Mouse (Mus musculus) brain, adult 2 months (tissue): ENCODE measurements around the gene Sh3kbp1.

ENCODE experiments used
- DNase-seq: peaks from one replicate; pipeline ENCODE4 v3.0.0; 2011; ENCODE audit warnings: low read depth, low spot score

Sh3kbp1 gene

DNA sequence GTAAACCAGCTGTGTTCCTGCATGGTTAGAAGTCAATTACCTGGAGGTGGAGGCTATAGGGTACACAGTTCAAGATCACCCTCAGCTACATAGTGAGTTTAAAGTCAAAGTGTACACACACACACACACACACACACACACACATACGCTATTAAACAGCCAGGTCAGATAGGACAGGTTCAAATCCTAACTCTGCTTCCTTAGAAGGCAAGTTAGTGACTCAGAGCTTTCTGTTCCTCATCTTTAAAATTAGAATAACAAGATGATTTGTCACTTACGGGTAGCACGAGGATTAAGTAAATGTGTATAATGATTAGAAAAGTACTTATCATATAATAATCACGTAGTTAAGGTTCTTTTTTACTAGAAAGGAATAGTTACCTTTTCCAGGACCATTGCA, 208.2 kb downstream of the Sh3kbp1 start:
- no peak for DNase-seq

DNA sequence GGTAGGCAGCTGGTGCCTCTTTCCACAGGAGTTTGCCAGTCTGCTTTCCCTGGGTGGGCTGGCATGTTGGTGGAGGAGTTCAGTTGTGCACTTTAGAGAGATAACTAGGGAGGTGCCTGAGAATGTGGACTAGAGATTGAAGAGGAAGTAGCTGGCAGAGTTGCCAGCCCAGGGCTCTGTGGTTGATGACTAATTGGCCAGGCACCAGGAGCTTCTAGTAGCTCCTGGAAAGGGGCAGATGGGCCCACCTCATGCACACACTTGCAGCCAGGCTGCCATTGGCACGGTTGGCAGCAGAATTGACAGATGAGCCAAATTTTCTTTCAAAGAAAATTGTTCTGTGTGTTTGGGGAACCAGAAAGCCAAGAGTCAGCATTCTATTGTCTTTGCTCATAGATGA, 210.3 kb downstream of the Sh3kbp1 start:
- peak; percentile 84 for DNase-seq

DNA sequence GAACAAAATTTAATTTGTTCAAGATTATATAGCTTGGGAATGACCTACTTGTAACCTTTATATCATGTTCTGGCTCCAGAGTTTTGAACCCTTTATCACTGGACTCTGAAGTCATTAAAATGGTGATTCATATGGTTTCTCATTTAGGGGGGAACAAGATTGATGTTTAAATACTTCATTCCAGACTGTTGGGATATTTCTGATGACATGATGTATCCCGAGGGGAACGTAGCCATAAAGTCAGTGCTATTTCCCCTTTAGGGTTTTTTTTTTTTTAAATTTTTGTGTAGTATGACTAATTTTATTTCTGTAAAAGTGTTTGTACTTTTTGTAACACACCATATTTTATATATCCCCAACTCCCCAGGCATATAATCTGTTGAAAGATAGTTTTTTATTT, 212.7 kb downstream of the Sh3kbp1 start:
- DNase-seq, result no peak

DNA sequence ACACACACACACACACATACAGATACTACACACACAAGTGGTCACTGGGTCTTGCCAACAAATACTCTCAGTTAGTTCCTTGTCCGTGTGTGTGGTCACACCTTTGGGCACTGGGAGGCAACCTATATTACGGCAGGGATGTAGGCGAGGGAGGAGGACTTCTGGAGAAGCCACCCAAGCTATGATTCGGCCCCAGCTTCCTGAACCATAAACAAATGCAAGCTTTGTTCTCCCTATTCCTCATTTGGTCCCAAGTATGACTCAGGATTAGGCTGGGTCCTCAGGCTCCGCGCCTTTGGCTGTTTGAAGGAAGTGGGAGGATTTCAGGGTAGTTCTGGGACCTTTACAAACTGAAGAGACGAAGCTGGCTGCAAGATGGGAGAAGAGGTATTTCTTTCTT, 213.2 kb downstream of the Sh3kbp1 start:
- peak; percentile 18 for DNase-seq

DNA sequence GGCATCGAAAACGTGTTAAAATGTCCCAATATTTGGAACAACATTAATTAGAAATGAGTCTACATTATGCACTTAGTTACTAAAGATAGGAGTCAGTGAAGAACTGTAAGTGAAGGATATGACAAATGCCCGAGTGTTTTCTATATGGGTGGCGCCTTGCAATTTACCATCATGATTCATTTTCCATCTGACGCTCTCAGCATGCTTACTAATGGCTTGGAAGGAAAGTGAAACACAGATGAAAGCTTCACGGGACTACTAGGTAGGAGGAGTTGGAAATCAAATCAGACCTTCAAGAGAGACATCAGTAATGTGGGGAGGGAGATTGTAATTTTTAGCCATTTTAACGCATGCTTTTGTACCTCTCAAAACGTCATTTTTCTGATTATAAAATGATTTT, 223.7 kb downstream of the Sh3kbp1 start:
- peak; percentile 51 for DNase-seq

DNA sequence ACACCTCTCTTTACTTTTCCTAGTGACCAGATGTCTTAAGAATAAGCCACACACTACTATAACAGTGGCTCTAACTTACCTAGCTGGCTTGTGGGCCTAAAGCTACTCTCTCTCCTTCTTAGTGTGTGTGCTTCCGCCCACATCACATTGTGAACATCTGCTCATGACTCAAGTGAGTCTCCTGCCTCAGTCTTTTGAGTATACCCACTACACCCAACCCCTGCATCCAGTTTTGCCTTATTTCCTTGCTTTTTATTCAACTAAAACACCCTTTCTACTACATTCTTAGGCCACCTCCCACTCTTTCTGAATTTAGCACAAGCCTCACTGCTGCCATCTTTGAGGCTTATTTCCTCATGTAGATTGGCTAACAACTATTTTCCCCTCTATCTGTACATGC, 229.8 kb downstream of the Sh3kbp1 start:
- peak; percentile 70 for DNase-seq

DNA sequence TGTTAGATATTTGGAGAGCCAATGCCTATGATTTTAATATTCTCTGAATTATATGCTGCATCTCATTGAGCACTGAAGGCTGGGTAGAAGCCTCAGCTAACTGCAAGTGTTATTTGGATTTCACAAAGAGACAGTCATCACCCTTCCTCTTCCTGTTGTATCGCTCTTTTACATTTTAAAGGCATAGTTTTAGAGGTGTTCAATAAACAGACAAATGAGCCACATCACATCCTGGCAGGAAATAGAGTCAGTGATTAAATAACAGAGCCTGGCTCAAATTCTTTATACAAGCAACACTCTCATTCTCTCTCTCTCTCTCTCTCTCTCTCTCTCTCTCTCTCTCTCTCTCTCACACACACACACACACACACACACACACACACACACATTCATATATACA, 231.1 kb downstream of the Sh3kbp1 start:
- DNase-seq, result no peak

DNA sequence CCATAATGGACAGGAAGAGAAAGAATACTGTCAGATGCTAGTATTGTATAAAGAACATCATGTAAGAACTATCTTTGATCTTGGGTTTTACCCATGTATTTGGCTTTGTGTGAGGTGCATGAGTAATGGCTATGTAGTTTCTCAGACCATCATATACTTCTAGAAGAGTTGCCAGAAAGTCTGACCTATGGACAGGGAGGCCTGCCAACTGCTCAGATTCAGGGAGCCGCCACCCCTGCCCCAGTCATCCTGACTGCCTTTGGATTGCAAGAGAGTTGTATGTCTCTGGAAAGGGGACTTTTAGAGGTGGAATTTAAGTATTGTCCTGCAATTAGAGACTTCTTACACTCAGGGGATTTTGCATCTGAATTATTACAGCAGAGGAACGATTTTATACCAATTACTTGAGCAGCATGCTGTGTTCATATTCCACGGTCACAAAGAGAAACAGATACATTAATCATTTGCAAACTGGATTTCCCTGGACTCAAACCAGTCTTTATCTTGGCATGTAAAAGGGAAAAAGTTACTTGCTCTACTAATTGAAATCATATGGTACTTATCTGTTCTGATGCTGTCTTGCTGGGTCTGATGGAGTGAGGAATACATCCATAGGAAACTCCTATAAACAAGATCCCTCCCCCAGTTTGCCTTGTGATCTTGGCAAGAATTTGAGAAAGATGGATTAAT, 233.9 kb downstream of the Sh3kbp1 start:
- DNase-seq, result no peak

DNA sequence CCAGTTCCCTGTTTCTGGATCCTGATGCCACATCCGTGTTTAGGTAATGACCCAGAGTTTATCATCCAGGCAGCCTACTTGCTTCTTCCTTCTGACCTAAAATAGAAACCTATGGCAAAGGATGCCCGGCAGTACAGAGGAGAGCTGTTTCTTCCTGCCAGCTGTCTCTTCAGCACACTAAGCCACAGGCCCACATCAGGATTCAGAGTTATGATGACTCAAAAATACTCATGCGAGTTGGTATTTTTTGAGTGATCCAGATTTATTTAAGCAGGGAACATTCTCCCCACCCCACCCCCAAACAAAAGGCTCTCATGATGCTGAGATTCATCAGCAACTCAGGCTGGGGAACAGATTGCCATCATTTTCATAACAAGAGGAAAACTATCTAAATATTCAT, 240.6 kb downstream of the Sh3kbp1 start:
- peak; percentile 63 for DNase-seq

DNA sequence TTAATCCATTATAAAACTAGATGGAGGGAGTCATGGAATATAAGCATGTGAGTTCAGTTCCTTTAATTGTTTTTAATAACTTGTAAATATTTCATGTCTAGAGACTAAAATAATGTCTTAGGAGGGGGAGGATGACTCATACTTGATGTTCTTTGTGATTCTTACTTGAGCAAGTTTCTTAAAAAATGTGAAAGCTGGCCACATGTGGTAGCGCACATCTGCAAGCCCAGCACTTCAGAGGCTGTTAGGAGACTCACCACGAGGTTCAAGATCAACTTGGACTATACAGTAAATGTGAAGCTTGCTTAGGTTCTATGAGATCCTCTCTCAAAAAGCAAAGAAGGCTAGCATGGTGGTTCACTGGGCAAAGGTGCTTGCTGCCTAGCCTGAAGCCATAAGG, 245.4 kb downstream of the Sh3kbp1 start:
- DNase-seq, result no peak

DNA sequence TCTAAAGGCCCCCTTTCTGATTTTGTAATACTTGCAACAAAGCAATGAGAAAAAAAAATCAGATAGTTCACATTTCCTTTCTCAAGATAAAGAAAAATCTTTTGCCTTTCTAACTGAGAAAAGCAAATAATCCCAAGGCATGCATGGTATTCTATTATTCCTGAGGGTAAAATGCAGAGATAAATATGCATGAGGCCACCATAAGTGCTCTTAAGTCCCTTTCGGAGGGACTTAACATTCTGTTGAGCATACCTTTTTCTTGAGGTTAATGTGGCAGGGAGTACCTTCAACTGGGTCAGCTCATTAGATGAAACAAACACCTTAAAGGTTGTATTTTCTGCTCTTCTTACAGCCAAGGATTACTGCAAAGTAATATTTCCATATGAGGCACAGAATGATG, 250.7 kb downstream of the Sh3kbp1 start:
- no peak for DNase-seq

DNA sequence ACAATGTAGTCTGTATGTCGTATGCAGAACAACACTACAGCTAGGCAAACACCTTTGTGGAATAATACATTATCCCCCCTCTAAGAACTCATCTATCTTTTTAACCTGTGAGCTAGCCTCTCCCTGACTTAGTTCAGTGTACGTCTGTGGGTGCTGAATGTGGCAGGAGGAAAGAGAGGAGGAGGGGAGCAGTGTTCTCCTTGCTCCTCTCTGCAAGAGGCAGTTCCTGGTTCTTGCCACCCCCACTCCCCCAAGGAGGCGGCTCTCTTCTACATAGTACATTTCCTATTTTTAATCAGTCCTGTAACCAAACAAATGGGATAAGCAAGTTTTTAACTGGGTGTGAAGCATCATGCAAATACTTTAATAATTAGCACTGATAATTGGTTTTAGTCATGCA, 252.4 kb downstream of the Sh3kbp1 start:
- DNase-seq, result peak; percentile 66

DNA sequence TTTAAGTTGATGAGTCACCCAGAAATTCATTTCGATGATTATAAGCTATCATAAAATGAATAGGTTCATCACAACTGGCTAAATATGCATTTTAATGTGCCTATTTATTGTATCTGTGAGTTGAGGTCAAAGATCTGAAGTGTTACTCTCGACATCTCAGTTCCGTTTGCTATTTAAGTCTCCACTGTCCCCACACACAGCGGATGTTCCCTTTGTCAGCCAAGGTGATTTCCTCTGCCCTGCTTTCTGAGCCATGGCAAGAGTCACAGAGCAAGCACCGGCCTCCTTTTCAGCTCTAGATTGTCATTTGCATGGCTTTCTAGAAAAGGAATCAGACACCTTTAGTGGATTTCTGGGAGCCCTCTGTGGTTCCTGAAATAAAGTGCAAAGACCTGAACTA, 254.5 kb downstream of the Sh3kbp1 start:
- peak; percentile 22 for DNase-seq

DNA sequence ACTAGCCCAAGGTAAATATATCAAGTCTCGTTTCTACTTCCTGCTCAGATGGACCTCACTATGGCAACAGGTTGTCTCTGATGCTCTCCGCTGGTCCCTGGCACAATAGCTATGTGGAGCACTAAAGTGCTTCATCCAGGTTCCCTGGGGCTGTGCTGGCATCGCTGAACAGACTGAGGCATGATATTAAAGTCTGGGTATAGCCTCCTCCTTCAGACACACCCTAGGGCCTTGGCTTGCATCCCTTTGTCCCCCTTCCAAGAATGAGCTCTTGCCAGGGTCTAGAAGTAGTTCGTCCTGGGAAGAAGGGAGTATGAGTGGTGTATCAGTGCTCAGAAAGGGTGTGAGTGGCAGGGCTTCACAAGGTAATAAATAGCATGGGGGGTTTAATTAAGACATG, 269.5 kb downstream of the Sh3kbp1 start:
- DNase-seq, result no peak

DNA sequence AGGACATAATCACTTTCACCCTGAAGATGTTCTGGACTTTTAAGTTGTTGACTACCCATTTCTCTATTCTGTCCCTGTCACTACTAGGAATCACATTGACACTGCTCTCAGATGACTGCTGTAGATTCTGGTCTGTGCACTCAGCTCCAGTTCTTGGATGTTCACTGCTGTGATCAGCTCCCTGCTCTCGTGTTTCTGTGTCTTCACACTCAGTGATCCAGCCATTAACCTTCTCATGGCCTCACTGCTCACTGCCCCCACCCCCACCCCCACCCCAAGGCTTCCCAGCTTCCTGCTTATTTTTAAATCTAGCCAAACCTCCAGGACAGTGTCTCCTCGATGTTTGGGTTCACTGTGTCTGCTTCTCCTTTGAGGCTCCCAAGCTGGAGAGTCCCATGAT, 271.0 kb downstream of the Sh3kbp1 start:
- no peak for DNase-seq

DNA sequence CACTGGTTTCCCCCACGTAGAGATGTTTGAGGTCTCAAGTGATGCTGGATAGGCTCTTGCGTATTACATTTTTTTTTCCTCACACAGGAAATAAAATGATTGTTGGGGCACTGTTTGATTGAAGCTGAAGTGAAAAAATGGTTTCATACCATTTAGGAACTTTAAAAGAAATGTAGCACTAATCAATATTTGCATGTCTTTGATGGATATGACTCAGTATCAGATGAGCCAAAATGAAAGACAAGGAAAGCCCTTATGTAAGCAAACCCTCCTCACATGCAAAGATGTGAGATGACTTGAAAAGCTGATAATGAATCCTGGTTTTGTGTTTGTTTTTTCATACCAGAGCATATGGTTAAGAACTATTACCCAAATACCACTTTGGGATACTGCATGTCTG, 272.0 kb downstream of the Sh3kbp1 start:
- DNase-seq, result no peak

DNA sequence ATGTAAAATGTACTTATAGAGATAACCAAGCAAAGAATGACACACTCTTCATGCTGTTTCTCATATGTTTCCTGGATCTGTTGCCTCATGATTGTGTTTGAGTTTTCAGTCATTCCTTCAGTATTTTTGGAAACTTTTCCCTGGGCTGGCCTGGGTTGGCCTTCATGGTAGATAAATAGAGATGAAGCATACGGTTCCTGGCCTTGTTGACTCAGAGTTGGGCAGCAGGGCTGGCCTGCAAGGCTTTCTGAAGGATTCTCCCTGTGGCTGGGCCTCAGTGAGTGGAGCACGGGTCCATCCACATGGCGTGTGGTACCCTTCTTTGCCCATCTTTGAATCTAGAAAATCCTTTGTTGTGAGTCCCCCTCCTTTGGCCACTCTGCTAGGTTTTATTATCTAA, 276.3 kb downstream of the Sh3kbp1 start:
- no peak for DNase-seq

DNA sequence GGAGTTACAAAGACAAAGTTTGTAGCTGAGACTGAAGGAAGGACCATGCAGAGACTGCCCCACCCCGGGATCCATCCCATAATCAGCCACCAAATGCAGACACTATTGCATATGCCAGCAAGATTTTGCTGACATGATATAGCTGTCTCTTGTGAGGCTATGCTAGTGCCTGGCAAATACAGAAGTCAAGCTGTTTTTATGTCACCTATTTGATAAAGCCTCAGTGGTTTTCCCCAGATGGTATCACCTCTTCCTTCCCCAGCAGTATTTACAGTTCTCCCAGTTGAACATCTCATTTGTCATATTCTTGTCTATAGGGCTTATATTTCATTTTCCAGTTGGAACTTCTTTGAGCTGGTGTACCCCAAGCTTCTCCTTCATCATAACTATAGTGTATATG, 280.6 kb downstream of the Sh3kbp1 start:
- no peak for DNase-seq

DNA sequence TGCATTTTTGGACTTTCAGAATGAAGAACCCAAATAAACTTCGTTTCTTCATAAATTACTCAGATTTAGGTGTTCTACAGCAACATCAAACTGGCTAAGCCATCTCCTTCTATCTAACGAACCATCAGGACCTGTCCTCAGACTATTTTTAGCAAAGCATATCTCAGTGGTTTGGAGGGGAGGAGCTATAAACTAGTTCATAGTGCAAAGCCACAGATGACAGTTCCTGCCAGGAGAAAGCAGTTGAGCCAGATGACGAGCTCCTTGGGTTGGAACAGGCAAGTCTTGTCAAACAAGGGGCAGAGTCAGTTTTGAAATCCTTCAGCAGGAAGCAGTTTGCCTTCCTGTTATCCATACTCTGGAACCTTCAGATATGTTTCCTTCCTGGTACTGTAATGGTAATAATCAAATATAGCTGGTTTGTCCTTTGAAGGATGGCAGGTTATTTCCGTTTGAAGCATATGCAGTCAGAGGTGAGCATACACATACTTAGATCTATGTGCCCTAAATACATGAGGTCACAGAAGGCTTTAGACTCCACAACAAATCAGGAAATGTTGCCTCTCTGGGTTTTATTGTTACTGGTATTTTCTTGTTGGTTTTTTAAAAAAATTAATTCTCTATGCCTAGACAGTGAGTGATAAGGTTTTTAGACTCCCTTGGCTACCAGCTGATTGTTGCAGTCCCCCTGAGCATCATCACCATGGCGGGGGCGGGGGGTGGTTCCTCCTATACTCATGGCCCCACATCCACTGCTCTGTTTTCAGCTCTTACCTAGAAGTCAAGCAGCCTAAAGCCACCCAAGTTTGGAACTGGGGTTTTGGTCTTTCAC, 282.6 kb downstream of the Sh3kbp1 start:
- DNase-seq, result no peak

DNA sequence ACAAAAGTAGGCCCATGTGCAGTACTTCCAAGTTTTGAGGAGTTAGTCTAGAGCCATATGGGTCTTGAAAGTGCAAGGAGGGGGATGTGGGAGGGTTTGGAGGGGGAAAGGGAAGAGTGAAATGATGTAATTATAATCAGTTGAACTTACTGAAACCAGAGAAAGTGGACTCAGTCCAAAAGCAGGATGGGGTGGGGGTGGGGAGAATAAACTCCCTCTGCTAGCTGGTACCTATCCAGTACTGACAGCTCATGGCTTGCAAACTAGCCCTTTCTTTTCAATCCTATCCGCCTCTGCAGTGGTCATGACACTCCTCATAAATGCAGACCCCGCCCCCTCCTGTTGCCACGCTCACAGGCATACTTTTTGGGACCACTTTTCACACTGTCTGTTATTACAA, 283.5 kb downstream of the Sh3kbp1 start:
- no peak for DNase-seq

DNA sequence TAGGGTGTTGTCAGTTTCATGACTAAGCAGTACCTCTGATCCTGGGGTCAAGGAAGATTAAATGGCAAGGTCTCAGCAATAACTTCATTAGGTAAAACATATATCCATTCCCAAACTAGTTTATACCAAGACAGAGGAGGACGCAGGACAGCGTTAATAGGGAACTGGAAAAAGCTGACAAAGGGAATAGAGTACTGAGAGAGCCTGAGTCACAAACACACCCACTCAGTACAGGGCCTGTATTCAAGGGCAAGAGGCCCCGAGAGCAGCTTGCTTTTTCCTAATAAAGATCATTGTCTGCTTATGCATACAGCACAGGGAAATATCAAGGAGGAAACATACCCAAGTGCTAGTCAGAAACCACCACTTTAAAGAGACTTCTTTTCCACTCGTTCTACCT, 284.5 kb downstream of the Sh3kbp1 start:
- no peak for DNase-seq

DNA sequence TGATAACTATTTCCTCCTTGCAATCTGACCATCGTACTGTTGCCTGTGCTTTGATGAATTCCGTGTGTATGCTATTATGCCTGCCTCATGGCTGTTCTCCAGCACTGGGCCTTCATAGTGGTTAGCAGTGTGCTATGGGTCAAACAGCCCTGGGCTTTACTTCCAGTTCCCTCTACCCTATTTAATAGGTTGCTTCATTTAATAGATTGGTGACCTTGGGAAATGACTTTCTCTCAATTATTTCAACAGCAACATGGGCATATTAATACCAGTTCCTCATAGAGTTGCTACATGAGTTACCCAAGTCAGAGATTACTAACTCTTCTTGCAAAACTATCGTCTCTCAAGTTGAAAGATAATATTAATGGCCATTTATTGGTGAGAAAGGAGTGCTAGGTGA, 285.0 kb downstream of the Sh3kbp1 start:
- no peak for DNase-seq

DNA sequence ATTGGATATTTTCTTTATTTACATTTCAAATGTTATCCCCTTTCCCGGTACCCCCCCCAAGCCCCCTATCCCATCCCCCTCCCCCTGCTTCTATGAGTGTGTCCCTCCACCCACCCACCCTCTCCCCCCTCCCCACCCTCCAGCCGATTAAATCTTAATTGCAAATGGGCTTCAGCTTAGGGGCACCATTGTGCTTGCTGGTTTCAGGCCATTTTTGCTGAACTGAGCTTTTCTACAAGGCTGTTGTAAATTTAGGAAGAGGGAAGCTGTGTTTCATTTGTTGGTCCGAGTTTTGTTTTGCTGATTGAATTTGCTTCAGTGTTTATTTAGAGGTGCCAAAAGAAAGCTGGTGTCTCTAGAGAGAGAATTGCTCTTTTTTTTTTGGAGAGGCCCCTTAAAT, 286.4 kb downstream of the Sh3kbp1 start:
- no peak for DNase-seq
